Mouse (Mus musculus) liver, embryonic 11.5 days (tissue): ENCODE measurements around the gene Psap. TPM values are rescaled to one million over a fixed set of nuclear protein-coding genes. Genes with fewer than 3 reads are reported as not detected.
"Not testable (repeated sequence)": the region's sequence is repeated elsewhere in the genome, so short reads cannot be mapped to it uniquely, and the experiment has no call there.

ENCODE experiments used
- ATAC-seq: fragments of 200-750 bp; cut with Nextera tagmentation; replicated peaks from 2 replicates; pipeline ENCODE4 v1.8.0; 2017; ENCODE audit warnings: moderate number of reproducible peaks, mild to moderate bottlenecking, moderate TSS enrichment, moderate library complexity; ENCODE audit not compliant: low FRiP score
- DNase-seq: peaks from one replicate; pipeline ENCODE4 v3.0.0-alpha.2; 2017; ENCODE audit warnings: low spot score
- H3K27ac ChIP-seq: fragments of 300-500 bp; sonication (generic); 2 replicates; pipeline ENCODE4 v1.5.1; 2014; ENCODE audit warnings: mild to moderate bottlenecking, low read depth, low read length, control low read depth
- H3K27me3 ChIP-seq: fragments of 300-500 bp; sonication (generic); replicated peaks from 2 replicates; pipeline ENCODE4 v1.6.1; 2014; ENCODE audit warnings: low read length, mixed read lengths; ENCODE audit not compliant: control insufficient read depth, insufficient read depth
- H3K36me3 ChIP-seq: fragments of 300-500 bp; sonication (generic); 2 replicates; pipeline ENCODE4 v1.6.1; 2014; ENCODE audit warnings: mild to moderate bottlenecking, low read length, moderate library complexity, mixed read lengths; ENCODE audit not compliant: control insufficient read depth, insufficient read depth
- H3K4me1 ChIP-seq: fragments of 300-500 bp; sonication (generic); replicated peaks from 2 replicates; pipeline ENCODE4 v1.6.1; 2014; ENCODE audit warnings: low read length, mixed read lengths; ENCODE audit not compliant: control insufficient read depth, insufficient read depth
- H3K4me2 ChIP-seq: fragments of 300-500 bp; sonication (generic); 2 replicates; pipeline ENCODE4 v1.6.1; 2014; ENCODE audit warnings: mild to moderate bottlenecking, control low read depth, moderate library complexity
- H3K4me3 ChIP-seq: fragments of 300-500 bp; sonication (generic); 2 replicates; pipeline ENCODE4 v1.5.1; 2014; ENCODE audit warnings: low read depth, low read length, control low read depth
- H3K9ac ChIP-seq: fragments of 300-500 bp; sonication (generic); 2 replicates; pipeline ENCODE4 v1.6.1; 2014; ENCODE audit warnings: low read depth, low read length, control low read depth
- H3K9me3 ChIP-seq: fragments of 300-500 bp; sonication (generic); 2 replicates; pipeline ENCODE4 v1.6.1; 2016; ENCODE audit warnings: low read length, inconsistent platforms, mixed read lengths; ENCODE audit not compliant: control insufficient read depth
- WGBS: fragments of 180-500 bp; shearing (Covaris S2); extraction: QIAGEN DNeasy Blood & Tissue Kit; methylation state at CpG from one replicate; pipeline ENCODE4 v1.1.7; 2014; 5-methylcytosine and 5-hydroxymethylcytosine counted together
- polyA plus RNA-seq: library from polyadenylated mRNA; unstranded; fragments of >200 nt; fragmentation: Nextera tagmentation; extraction: Ambion mirVana; gene quantifications from 2 replicates; pipeline ENCODE4 v1.2.1, GENCODE M21; 2014

Psap gene
- polyA plus RNA-seq, 1 experiment from 2014 or later: 59.8 TPM

GRCm38 (mm10) chr10:60243941-60244340 lies 33.5 kb upstream of the Psap start:
- Histone ChIP-seq H3K4me2 (no peak overlapping the region), H3K27me3 (no peaks in the 10 kb centered on the region), H3K36me3 (no peaks in the 10 kb centered on the region), H3K4me1 (no peaks in the 10 kb centered on the region), H3K9ac (no peak overlapping the region), H3K9me3 (no peaks in the 10 kb centered on the region), H3K4me3 (no peak overlapping the region), H3K27ac (no peak overlapping the region)
- ATAC-seq (no peak), DNase-seq (no peak)
- 82% methylated on average over 5 of the region's 5 CpGs for WGBS

- Histone ChIP-seq H3K27ac (no peak overlapping the region), H3K4me1 (no peaks in the 10 kb centered on the region), H3K36me3 (no peaks in the 10 kb centered on the region), H3K4me2 (no peak overlapping the region), H3K9me3 (no peaks in the 10 kb centered on the region), H3K27me3 (no peaks in the 10 kb centered on the region), H3K4me3 (no peak overlapping the region), H3K9ac (no peak overlapping the region)
- ATAC-seq (peak; percentile 36), DNase-seq (peak; percentile 82)
- 3% methylated on average over 8 of the region's 8 CpGs for WGBS
Measured at GRCm38 (mm10) chr10:60245041-60245440, 32.4 kb upstream of the Psap start.

GRCm38 (mm10) chr10:60245635-60246034 lies 31.8 kb upstream of the Psap start:
- 74% methylated on average over 7 of the region's 7 CpGs for WGBS

GRCm38 (mm10) chr10:60246519-60246918 lies 30.9 kb upstream of the Psap start:
- Histone ChIP-seq H3K4me3 (no peak overlapping the region), H3K9me3 (no peaks in the 10 kb centered on the region), H3K4me1 (no peaks in the 10 kb centered on the region), H3K27me3 (no peaks in the 10 kb centered on the region), H3K4me2 (no peak overlapping the region), H3K36me3 (no peaks in the 10 kb centered on the region), H3K9ac (no peak overlapping the region), H3K27ac (no peak overlapping the region)
- ATAC-seq (no peak), DNase-seq (no peak)
- 34% methylated on average over 5 of the region's 5 CpGs for WGBS

More at GRCm38 (mm10) chr10:60245635-60246034, 31.8 kb upstream of the Psap start:
- Histone ChIP-seq H3K36me3 (no peaks in the 10 kb centered on the region), H3K9me3 (no peaks in the 10 kb centered on the region), H3K4me2 (no peak overlapping the region), H3K27ac (no peak overlapping the region), H3K27me3 (no peaks in the 10 kb centered on the region), H3K9ac (no peak overlapping the region), H3K4me1 (no peaks in the 10 kb centered on the region), H3K4me3 (no peak overlapping the region)
- DNase-seq (no peak), ATAC-seq (no peak)

- not testable (repeated sequence) for ATAC-seq, H3K36me3 ChIP-seq, H3K9ac ChIP-seq, DNase-seq, H3K4me3 ChIP-seq, H3K4me1 ChIP-seq, H3K9me3 ChIP-seq, H3K27me3 ChIP-seq, H3K4me2 ChIP-seq, H3K27ac ChIP-seq
- WGBS: 76% methylated on average over 3 of the region's 3 CpGs
Measured at GRCm38 (mm10) chr10:60248345-60248744, 29.1 kb upstream of the Psap start.

- Histone ChIP-seq H3K9ac (no peak overlapping the region), H3K4me3 (no peak overlapping the region), H3K4me1 (peaks cover 5% of the 10 kb centered on the region), H3K9me3 (no peaks in the 10 kb centered on the region), H3K27ac (no peak overlapping the region), H3K4me2 (no peak overlapping the region), H3K36me3 (no peaks in the 10 kb centered on the region), H3K27me3 (no peaks in the 10 kb centered on the region)
- no peak for ATAC-seq
- WGBS: 81% methylated on average over 13 of the region's 13 CpGs
- no peak for DNase-seq
Measured at GRCm38 (mm10) chr10:60250426-60250965, 26.9 kb upstream of the Psap start.

- Histone ChIP-seq H3K9ac (no peak overlapping the region), H3K36me3 (no peaks in the 10 kb centered on the region), H3K4me2 (no peak overlapping the region), H3K27ac (no peak overlapping the region), H3K27me3 (no peaks in the 10 kb centered on the region), H3K4me3 (no peak overlapping the region), H3K4me1 (peaks cover 16% of the 10 kb centered on the region), H3K9me3 (no peaks in the 10 kb centered on the region)
- no peak for DNase-seq
- ATAC-seq: no peak
- 72% methylated on average over 4 of the region's 4 CpGs for WGBS
Measured at GRCm38 (mm10) chr10:60252187-60252586, 25.2 kb upstream of the Psap start.

GRCm38 (mm10) chr10:60252606-60253005 lies 24.8 kb upstream of the Psap start:
- Histone ChIP-seq H3K9ac (no peak overlapping the region), H3K36me3 (no peaks in the 10 kb centered on the region), H3K4me3 (no peak overlapping the region), H3K9me3 (no peaks in the 10 kb centered on the region), H3K4me2 (no peak overlapping the region), H3K27ac (no peak overlapping the region), H3K4me1 (peaks cover 17% of the 10 kb centered on the region), H3K27me3 (no peaks in the 10 kb centered on the region)
- 52% methylated on average over 4 of the region's 4 CpGs for WGBS
- DNase-seq (no peak), ATAC-seq (no peak)

- WGBS: 56% methylated on average over 6 of the region's 6 CpGs
- ATAC-seq (peak; percentile 66; the same call in 1 of the 2 replicates), DNase-seq (no peak)
- no peaks in the 10 kb centered on the region for H3K36me3 ChIP-seq
- peaks cover 17% of the 10 kb centered on the region for H3K4me1 ChIP-seq
- H3K4me3 ChIP-seq: no peak overlapping the region
- no peak overlapping the region for H3K9ac ChIP-seq
- H3K27ac ChIP-seq: no peak overlapping the region
- no peaks in the 10 kb centered on the region for H3K9me3 ChIP-seq
- no peak overlapping the region for H3K4me2 ChIP-seq
- no peaks in the 10 kb centered on the region for H3K27me3 ChIP-seq
Measured at GRCm38 (mm10) chr10:60256088-60256487, 21.3 kb upstream of the Psap start.
